Mouse (Mus musculus): ENCODE measurements around the gene Prkca.

DNA sequence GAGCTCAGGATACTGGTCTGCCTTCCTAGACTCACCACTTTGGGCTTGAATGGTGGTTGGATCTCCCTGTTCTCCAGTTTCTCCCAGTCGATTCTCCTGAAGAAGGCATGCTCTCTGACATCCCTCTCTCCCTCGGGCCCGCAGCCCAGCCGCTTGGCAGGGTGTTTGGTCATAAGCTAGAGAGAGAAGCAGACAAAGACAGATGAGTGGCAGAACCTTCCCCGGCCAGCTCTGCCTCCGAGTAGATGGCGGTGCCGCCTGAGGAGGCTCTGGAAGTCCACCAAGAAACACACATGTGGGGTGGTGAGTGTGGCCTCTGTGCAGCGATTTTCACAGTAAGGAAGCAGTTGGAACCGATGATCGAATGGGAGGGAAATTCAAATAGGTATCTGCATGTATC lies 392.3 kb downstream of the Prkca start:
- TF ChIP-seq CTCF (conservative IDR thresholded peaks at IDR 0.05; ENCODE audit: insufficient read depth, insufficient read length, low read depth, low read length) (no peak), POLR2A (IDR thresholded peaks at IDR 0.05; ENCODE audit: low read depth, low read length) (no peak)
